Mouse (Mus musculus): Measurements from ENCODE around the gene Ranbp3.

DNA sequence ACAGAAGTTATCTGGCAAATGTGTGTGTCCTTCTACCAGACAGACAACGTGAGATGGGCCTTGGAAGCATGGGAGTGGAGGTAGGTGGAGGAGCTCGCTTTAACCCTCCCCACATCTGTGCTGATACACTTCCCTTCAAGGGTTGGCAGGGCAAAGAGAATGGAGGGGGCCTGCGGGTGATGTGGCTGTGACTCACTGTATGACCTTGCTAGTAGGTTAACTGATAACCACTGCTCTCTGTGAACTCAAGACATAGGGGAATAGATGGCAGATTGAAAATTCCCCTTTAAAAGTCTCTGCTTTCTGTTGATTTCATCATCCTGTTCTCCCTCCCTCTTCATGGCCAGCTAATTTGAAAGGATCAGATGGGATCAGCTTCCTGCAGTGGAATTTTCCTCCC, 47.6 kb upstream of the Ranbp3 start:
- TF ChIP-seq CTCF (IDR thresholded peaks at IDR 0.05; ENCODE audit: control insufficient read depth, insufficient read depth, insufficient replicate concordance, low read depth, low read length): no peak
- no peak for TF ChIP-seq POLR2A (IDR thresholded peaks at IDR 0.05; ENCODE audit: control insufficient read depth, low read depth, low read length)
